Mouse (Mus musculus) MEL (cell line): ENCODE results near the gene Foxf1.

Experiments used
- ZC3H11A ChIP-seq: IDR thresholded peaks from 2 replicates; pipeline ENCODE4 v1.6.1; 2012; ENCODE audit warnings: low read depth, mild to moderate bottlenecking, inconsistent platforms, low read length, improper control_type of control experiment
- ZNF384 ChIP-seq: IDR thresholded peaks from 2 replicates; pipeline ENCODE4 v1.6.1; 2012; ENCODE audit warnings: low read depth, mild to moderate bottlenecking, inconsistent platforms, low read length, improper control_type of control experiment

GRCm38 (mm10) chr8:121074848-121075145, 9.4 kb upstream of the Foxf1 start:
- TF ChIP-seq ZNF384 (no peak), ZC3H11A (no peak)
